Mouse (Mus musculus) ES-E14 (cell line): ENCODE results near the gene Yaf2.

Source experiments
- CHD2 ChIP-seq: IDR thresholded peaks from 2 replicates; pipeline ENCODE4 v1.6.1; 2014; ENCODE audit warnings: mild to moderate bottlenecking, low read depth, low read length, inconsistent platforms
- ZC3H11A ChIP-seq: IDR thresholded peaks from 2 replicates; pipeline ENCODE4 v1.6.1; 2012; ENCODE audit warnings: low read depth, mild to moderate bottlenecking, inconsistent platforms, low read length, borderline replicate concordance

GRCm38 (mm10) chr15:93262274-93262673 is 74.5 kb downstream of the Yaf2 start:
- no peak for TF ChIP-seq CHD2
- TF ChIP-seq ZC3H11A = no peak
